Mouse (Mus musculus) ovary, postnatal 10 days (tissue): Measurements from ENCODE around the gene S1pr4.

ENCODE experiments used
- DNase-seq: peaks from one replicate; pipeline ENCODE4 v3.0.0; 2022; ENCODE audit warnings: low spot score

The S1pr4 gene

GRCm38 (mm10) chr10:81500032-81500431 lies at the start of gene S1pr4:
TSS of gene S1pr4 (minus strand) at chr10:81500132.
- DNase-seq, result no peak

- DNase-seq, result no peak
Measured at GRCm38 (mm10) chr10:81548944-81549343, 49.0 kb upstream of the S1pr4 start.

- no peak for DNase-seq
Measured at GRCm38 (mm10) chr10:81546788-81547571, 47.0 kb upstream of the S1pr4 start.

DNA sequence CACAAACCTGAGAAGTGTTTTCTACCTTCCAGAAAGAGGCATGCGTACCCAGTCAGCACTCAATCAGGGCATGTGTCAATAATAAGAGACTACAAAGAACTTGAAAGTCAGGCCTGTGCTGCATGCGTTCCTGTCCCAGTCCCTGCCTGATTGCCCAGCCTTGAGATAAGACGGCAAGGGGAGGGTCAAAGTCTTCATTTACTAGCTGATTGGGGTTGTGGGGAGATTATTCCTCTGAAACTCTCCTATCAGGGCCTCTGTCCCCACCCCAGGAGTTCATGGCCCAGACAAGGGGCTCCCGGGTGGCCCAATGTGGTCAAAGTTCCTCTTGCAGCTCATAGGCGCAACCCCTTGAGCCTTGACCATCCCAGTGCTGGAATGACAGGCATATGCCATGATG lies 46.4 kb upstream of the S1pr4 start:
- no peak for DNase-seq

DNA sequence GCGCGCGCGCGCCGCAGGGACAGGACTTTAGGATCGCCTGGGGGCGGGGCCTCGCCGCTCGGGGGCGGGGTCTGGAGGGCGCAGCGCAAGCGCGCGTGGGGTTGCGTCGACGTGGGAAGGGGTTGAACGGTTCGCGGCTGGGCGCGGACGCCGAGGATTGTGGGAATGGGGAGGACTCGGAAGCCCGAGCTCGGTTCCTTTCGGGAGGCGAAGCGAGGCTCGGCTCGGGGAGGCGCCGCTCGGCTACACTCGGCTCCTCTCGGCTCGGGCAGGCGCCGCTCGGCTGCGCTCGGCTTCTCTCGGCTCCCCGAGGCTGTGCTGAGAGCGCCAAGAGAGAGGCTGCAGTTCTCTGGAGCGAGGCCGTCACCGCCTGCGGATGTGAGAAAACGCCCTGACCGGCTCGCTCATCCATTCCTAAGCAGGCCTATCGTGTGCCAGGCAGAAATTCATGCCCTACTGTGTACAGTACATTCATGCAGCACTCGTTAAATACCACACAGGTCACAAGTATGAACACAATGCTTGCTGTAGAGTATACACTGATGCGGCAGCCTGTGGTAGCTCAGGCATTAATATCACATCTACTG lies 45.3 kb upstream of the S1pr4 start, which contains the start of gene Gna11:
TSS of gene Gna11 (minus strand) at position 30 of the 587 bp plus-strand sequence.
- DNase-seq, result peak; percentile 98

DNA sequence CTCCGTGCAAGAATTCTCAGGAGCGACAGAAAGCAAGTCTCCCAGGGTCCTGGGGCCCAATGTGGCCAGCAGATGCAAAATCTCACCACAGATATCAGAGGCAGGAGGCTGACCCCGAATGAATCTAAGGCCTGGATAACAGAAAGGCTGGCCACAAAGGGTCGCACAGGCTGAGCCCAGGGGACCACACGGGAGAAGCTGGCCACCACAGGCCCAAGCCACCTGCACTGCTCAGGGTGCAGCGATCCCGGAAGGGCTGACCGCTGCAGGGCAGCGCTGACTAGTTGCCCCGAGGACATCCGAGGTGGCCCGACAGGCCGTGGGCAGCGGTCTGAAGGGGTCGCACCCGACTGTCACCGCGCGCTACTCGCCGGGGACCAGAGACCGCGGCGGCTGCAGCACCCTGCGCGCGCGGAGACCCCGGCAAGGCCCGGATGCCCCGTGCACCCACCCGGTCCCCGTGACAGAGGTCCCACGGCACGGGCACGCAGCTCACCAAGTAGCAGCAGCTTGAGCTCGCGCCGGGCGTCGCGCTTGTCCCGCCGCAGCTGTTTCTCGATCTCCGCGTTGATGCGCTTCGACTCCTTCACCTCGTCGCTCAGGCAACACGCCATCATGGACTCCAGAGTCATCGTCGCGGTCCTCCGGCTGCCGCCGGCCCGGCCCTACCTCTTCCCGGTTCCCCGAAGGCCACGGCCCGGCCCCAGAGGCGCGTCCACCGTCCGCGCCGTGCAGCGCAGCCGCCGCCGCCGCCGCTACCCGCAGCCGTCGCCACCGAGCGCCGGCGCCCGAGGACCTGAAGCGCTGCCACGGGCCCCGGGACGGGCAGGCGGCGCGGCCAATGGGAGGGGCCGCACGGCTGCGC lies 44.6 kb upstream of the S1pr4 start:
- no peak for DNase-seq

GRCm38 (mm10) chr10:81543633-81544032 lies 43.7 kb upstream of the S1pr4 start:
- no peak for DNase-seq

- DNase-seq, result no peak
Measured at GRCm38 (mm10) chr10:81542727-81543460, 43.0 kb upstream of the S1pr4 start.

GRCm38 (mm10) chr10:81541803-81542202 lies 41.9 kb upstream of the S1pr4 start:
- no peak for DNase-seq

DNA sequence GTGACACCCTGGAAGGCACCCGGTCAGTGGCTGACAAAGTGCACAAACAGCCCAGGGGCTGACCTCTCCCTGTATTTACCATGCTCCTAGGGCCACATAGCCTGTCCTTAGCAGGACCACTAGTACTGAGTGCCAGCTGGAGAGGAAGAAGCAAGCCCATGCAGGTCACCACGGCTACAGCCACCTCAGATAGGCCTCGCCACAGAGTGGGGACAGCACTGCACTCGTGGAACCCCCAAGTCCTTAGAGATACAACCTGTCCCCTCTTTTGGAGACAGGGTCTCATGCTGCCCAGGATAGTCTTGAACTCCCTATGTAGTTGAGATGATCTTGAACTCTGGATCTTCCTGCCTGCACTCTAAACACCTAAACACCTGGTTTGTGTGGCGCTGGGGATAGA lies 41.4 kb upstream of the S1pr4 start:
- DNase-seq, result no peak

GRCm38 (mm10) chr10:81538321-81539048 lies 38.6 kb upstream of the S1pr4 start:
- no peak for DNase-seq

GRCm38 (mm10) chr10:81537429-81537828 lies 37.5 kb upstream of the S1pr4 start:
- DNase-seq, result no peak

- DNase-seq, result no peak
Measured at GRCm38 (mm10) chr10:81536734-81537133, 36.8 kb upstream of the S1pr4 start.

GRCm38 (mm10) chr10:81534826-81535225 lies 34.9 kb upstream of the S1pr4 start:
- DNase-seq, result no peak

DNA sequence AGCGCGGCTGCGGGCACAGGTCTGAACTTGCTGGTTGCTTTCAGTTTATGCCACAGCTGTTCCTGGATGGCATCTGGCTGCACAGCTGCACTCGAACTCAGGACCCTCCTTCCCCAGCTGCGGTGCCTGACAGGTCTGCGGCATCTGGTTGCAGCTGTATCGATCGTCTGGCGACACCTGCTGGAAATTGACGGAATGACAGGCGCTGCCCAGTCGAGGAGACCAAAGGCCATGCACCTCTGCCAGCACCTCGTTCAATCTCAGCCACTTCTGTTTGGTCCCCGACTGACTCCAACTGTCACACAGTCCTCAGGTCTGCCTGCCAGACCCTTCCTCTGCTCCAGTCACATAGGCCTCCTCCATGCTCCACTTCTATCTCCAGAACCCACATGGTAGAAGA lies 26.8 kb upstream of the S1pr4 start:
- peak; percentile 69 for DNase-seq

- no peak for DNase-seq
Measured at GRCm38 (mm10) chr10:81525017-81525694, 25.2 kb upstream of the S1pr4 start.

DNA sequence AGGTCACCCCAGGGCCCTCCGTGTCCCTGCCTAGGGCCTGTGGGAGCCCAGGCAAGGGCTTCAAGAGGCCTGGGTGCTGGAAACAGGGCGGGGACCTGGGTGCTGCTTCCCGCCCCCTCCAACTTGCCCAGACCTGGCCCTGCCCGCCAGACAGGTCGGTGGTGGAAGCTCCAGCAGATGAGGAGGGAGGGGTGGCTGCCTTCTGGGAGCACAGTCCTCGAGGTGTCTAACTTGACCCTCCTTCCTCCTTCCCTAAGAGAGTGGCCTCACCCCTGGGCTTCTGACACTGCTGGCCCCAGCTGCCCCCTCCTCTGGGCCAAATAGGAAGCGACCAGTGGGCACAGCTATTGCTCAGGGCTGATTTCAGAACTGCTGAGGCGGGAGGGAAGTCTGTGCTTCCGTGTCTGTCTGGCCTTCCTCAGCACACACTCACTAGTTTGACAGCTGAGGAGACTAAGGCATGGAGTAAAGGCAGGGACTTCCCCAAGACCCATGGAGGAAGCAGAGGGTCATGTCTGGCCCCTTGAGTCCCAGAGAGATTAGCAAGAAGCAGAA lies 24.2 kb upstream of the S1pr4 start, which contains the start of gene Gna15:
TSS of gene Gna15 (minus strand) at position 175 of the 555 bp plus-strand sequence.
- DNase-seq, result no peak

DNA sequence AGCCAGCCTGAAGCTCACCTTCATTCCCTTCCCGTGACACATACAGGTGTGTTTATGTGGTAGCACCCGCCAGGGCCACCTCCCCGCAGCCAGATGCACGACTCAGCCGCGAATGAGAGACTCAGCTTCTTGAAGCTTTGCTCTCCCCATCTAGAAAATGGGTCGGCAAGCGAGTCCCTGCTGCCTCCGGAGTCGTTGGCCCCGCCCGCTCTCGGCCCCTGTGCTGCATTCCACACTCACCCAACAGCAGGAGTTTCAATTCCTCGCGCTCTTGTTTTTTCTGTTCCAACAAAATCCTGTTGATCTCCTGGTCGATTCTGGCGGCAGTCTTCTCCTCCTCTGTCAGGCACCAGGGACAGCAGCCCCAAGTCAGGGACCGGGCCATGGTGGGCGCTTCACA lies 23.6 kb upstream of the S1pr4 start:
- DNase-seq, result no peak

GRCm38 (mm10) chr10:81523142-81523541 lies 23.2 kb upstream of the S1pr4 start:
- DNase-seq, result no peak

DNA sequence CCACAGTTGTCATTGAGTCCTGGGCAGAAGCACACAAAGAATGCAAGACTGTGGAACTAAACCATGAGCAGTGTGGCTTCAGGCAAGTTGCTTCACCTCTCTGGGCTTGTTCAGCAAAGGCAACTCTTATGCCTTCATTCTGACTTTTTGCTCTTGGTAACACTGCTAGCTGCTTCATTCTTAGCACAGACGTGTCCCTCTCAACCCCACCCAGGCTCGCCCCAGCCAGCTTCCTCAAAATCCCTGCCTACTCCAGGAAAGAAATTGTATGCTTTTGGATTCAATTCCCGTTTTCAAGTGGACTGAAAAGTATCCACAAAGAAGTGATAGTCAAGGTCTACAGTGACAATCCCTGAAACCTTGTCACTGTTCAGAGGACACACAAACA lies 20.0 kb upstream of the S1pr4 start:
- DNase-seq, result no peak
